Mouse (Mus musculus): ENCODE data around the gene Gm5767.

Gm5767 gene

DNA sequence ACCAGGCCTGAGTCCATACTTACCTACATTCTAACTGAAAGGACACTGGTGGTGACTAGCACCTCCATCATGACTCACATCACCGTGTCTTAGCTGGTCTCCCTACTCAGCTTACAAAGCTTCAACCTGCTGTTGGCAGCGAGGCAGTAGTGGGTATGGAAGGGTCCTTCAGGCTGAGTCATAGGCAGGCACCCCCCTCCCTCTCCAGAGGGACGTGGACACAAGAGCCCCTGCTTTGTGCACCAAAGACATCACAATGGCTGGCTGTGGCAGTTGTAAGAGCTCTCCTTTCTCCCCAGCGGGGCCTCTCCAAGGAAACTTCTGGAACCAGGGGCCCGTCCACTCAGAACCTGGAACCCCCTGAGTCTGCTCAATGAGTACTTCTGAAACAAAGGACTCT, at the start of gene Gm5767:
Gene Gm5767 (plus strand): TSS at position 301 of the 400 bp plus-strand sequence.
- DNase-seq (ENCODE audit: low read depth, low spot score): no peak

- no peak for DNase-seq (ENCODE audit: low read depth, low spot score)
Measured at GRCm38 (mm10) chr16:8631428-8631827, 49.1 kb upstream of the Gm5767 start.

DNA sequence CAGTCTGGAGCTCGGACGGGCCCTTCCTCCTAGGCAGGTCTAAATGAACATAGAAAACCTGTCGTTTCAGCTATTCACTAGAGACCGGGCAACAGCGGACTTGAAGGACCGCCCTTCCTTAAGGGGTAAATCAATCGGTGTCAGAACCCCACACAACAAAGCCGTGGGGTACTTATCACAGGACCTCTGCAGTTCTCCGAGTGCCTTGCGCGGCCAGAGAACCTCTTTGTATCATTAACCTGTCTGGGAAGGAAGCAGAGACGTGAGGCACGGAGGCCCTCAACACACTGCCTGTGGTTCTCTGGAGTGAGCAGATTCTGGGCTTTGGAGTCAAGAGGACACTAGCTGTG, 43.7 kb upstream of the Gm5767 start:
- DNase-seq (ENCODE audit: low read depth, low spot score): no peak

DNA sequence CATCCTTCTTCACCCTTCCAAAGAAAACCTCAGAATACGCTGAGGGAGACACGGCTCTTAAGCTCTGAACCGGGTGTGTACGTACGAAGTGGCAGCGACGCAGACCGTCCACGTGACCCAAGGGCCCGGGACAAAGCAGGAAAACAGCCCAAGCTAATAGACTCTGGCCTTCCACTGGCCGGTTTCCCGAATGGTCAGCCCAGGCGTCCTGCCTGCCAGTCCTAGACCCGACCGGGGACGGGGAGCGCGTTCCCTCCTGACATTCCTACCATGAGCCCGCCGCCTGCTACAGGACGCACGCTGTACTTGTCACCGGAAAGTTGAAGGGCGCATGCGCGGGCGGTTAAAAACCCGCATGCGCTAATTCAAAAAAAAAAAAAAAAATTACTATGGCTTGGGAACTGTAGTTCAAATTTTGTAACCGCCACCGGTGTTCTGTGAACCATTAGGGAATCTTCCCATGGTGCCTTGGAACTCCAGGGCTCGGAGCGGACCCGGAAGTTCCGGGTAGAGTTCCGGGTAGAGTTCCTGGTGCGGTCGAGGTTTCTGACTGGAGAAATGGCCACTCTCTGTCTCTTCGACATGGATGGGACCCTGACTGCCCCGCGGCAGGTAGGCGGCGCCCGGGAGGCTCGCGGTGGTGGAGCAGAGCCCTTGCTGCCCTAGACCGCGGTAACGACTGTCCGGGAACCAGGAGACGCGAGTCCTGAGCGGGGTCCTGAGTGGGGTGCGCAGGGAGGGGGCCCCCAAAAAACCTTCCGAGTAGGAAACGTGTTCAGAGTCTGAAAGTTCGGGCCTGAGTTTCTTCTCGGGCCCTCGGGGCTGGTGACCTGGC, 43.1 kb upstream of the Gm5767 start, which contains the start of the genes Pmm2 and Tmem186:
Gene Pmm2 (plus strand): TSS at position 458 of the 835 bp plus-strand sequence.
Gene Tmem186 (minus strand): TSS at position 496 of the 835 bp plus-strand sequence.
- peak; percentile 95 for DNase-seq (ENCODE audit: low read depth, low spot score)

GRCm38 (mm10) chr16:8638131-8638530, 42.4 kb upstream of the Gm5767 start:
- no peak for DNase-seq (ENCODE audit: low read depth, low spot score)

DNA sequence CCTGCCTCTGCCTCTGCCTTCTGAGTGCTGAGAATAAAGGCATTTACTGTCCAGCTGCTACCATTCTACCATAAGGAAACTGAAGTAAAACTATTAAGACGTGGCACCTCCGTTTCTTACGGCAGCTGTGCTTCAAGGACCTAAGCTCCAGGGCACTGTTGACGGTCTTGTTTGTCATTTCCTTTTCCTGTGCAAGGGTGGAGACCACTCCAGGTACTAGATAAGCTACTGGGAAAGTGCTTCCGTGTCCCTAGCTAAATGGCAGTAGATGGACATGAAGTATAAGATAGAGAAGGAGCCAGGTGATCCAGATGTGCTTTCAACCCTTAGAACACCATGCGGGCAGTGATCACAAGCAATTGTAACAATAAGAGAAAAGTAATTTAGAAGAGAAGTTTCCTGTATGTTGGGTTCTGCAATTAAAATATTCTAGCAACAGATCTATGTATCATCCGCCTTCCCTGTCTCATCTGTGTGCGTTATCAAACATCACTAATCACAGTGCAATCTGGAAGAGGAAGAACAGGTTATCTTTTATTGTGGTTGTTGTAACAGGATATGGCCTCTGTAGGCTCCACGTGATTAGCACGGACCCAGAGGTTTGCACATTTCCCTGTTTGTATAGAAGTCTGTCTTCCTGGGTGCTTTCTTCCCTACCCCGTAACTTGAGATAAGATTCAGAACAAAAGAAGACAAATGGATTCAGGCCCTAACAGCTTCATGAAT, 40.9 kb upstream of the Gm5767 start:
- DNase-seq (ENCODE audit: low read depth, low spot score): no peak

- no peak for DNase-seq (ENCODE audit: low read depth, low spot score)
Measured at GRCm38 (mm10) chr16:8643855-8644254, 36.7 kb upstream of the Gm5767 start.

DNA sequence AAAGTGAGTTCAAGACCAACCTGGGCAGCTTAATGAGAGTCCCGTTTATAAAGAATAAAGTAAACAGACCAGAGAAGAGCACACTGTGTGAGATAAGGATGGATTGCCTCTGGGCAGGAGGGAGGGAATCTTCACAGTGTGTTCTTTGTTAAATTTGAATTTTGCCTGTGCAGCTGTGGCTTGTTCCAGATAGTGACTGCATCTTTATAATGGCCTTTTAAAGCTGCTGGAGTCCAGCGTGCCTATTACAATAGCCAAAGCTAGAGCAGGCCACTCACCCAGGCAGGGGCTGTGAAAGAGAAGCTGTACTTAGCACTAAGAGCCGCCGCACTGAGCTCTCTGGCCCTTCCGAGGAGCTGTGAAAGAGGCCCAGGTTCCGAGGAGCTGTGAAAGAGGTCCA, 35.0 kb upstream of the Gm5767 start:
- DNase-seq (ENCODE audit: low read depth, low spot score): no peak

- no peak for DNase-seq (ENCODE audit: low read depth, low spot score)
Measured at GRCm38 (mm10) chr16:8650007-8650406, 30.6 kb upstream of the Gm5767 start.

GRCm38 (mm10) chr16:8655108-8655507, 25.5 kb upstream of the Gm5767 start:
- no peak for DNase-seq (ENCODE audit: low read depth, low spot score)

GRCm38 (mm10) chr16:8655599-8655998, 25.0 kb upstream of the Gm5767 start:
- DNase-seq (ENCODE audit: low read depth, low spot score): no peak

GRCm38 (mm10) chr16:8656256-8656655, 24.3 kb upstream of the Gm5767 start:
- no peak for DNase-seq (ENCODE audit: low read depth, low spot score)

GRCm38 (mm10) chr16:8658349-8658748, 22.2 kb upstream of the Gm5767 start:
- no peak for DNase-seq (ENCODE audit: low read depth, low spot score)

- DNase-seq (ENCODE audit: low read depth, low spot score): no peak
Measured at GRCm38 (mm10) chr16:8658764-8659163, 21.8 kb upstream of the Gm5767 start.

- no peak for DNase-seq (ENCODE audit: low read depth, low spot score)
Measured at GRCm38 (mm10) chr16:8663022-8663421, 17.5 kb upstream of the Gm5767 start.

- no peak for DNase-seq (ENCODE audit: low read depth, low spot score)
Measured at GRCm38 (mm10) chr16:8663606-8664539, 16.7 kb upstream of the Gm5767 start.

DNA sequence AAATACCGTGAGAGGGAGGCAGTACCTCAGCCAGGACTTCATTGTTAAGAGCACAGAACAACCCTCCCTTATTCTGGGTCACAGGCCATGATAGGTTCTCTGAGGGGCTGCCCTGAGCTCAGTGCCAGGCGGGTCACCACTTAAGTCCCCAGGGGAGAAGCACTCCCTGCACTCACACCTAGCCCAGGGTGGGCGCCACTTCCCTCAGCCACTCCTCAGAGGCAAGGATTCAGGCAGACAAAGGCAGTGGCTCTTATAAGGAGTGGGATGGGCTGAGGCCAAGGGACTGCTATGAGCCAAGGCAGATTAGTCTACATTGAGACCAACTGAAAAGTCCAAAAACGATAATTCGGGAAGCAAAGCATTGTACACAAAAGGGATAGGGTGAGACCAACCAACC, 15.2 kb upstream of the Gm5767 start:
- DNase-seq (ENCODE audit: low read depth, low spot score): no peak

DNA sequence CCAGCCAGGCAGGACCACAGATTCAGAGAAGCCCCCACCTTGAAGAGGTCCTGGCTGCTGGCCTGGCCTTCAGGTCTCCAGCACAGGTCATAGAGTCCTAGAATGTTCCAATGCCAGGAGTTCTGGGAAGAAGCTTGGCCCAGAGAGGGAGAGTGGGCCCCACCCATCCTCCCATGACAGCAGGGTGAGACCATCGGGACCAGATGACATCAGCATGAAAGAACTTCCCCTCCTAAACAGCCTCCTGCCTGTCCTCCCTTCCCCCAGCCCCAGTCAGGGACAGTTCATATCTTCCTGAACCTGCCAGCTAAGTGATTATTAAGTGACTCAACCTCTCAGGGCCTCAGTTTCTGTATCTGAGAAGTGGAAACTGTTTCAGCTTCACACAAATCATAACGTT, 14.1 kb upstream of the Gm5767 start:
- DNase-seq (ENCODE audit: low read depth, low spot score): no peak

DNA sequence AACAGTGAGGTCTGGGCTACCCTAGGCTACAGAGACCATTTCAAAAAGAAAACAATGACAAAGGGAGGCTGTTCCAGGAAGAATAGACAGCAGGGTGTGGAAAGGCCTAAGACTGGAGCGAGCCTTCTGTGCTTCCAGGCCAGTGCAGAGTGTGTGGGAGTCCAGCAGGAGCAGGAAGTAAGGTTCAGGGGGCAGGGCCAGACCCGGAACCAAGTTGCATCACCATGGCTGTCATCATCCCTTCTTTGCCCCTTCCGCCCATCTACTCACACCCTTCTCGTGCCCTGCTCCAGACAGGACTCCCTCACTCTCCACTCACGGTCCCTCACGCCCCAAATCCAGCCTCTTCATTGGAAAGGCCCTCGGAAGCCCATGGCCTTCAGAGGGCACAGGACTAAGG, 13.3 kb upstream of the Gm5767 start:
- no peak for DNase-seq (ENCODE audit: low read depth, low spot score)

DNA sequence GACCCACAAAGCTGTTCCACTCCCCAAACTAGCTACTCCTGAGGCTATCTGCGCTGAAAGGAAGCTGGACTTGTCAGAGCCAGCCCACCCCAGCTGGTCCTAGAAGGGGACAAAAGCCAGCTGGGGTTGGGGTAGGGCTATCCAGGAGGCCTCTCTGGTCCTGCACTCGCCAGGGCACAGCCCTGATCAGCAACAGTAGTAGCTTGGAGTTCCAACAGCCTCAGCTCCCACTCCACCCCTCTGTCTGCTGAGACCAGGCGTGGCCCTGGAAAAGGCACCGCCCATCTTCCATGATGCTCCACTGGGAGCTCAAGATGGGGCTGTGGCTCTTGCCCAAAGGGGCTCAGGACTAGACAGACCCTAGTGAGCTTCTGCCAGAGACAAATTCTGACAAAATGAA, 12.8 kb upstream of the Gm5767 start:
- DNase-seq (ENCODE audit: low read depth, low spot score): no peak

DNA sequence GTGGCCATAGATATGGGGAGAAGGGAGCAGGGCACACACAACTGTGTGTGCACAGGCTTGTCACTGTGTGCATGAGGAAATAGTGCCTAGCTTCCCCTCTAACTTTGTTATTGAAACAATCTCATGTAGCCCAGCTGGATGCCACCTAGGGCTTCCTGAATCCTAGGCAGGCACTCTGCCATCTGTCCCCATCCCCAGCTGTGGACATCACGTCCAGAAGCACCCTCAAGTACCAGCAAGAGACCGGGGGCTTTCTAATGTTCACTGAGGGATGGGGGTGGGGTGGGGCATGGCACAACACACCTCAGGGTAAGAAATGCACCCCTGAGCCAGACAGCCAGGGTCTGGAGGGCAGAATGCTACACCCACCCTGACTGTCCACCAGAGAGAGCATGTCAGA, 12.2 kb upstream of the Gm5767 start:
- DNase-seq (ENCODE audit: low read depth, low spot score): no peak

DNA sequence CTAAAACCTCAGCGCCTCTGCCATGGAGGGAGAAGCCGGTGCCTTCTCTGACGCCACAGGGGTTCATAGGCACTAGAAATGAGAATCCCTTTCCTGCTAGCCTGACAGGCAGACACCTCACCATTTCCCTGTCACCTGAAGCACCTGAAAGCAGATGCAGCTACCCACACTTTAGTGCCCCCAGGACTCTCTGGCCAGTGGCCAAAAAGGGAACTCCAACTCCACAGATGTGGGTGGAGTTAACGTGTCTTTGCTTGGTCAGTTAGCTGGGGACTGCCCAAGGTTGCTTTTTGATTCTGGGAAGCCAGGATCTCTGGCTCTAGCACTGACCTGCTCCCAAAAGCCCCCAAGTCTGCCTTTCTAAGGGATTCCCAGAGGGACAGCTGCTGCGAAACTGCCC, 11.1 kb upstream of the Gm5767 start:
- DNase-seq (ENCODE audit: low read depth, low spot score): no peak
